Mouse (Mus musculus) liver, adult 2 months (tissue): Measurements from ENCODE around the gene Plekhg4.

Source experiments
- CTCF ChIP-seq: fragments of 200-500 bp; IDR thresholded peaks from 2 replicates; pipeline ENCODE4 v1.5.1; 2011; ENCODE audit warnings: low read depth, low read length, control low read depth
- POLR2A ChIP-seq: fragments of 200-500 bp; IDR thresholded peaks from 2 replicates; pipeline ENCODE4 v1.6.1; 2011; ENCODE audit warnings: low read length, control low read depth; ENCODE audit not compliant: insufficient read depth; ENCODE audit errors: extremely low read depth

DNA sequence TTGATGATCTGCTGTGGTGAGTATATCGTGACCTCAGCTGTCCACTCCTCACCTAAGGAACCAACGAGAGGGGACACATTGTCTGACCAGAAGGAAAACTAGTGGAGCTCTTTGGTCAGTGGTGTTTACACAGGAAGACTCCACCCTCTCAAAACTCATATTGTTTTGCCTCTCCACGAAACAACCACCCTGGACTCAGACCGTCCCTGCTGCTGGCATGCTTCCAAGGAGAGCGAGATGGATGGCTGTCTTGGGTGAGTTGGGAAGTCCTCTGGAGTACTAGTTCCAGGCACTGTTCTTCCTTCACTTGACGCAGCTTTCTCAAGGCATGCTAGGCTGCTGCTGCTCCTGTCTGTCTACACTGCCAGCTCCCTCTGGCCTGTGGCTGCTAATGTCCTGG, 16.0 kb downstream of the Plekhg4 start:
- no peak for TF ChIP-seq CTCF
- no peak for TF ChIP-seq POLR2A
